Mouse (Mus musculus) intestine, embryonic 15.5 days (tissue): Measurements from ENCODE around the gene Pdia6. TPM values are rescaled to one million over a fixed set of nuclear protein-coding genes. Genes with fewer than 3 reads are reported as not detected.
A peak's percentile ranks its signal among the peaks of the same experiment; 100 is the strongest.

Experiments used
- ATAC-seq: fragments of 200-750 bp; cut with Nextera tagmentation; 2 replicates; pipeline ENCODE4 v1.8.0; 2017; ENCODE audit warnings: moderate TSS enrichment, moderate library complexity
- H3K27ac ChIP-seq: fragments of 300-500 bp; sonication (generic); 2 replicates; pipeline ENCODE4 v1.5.1; 2015; ENCODE audit warnings: mild to moderate bottlenecking, inconsistent platforms
- H3K27me3 ChIP-seq: fragments of 300-500 bp; sonication (generic); replicated peaks from 2 replicates; pipeline ENCODE4 v1.6.1; 2015; ENCODE audit warnings: inconsistent platforms
- H3K36me3 ChIP-seq: fragments of 300-500 bp; sonication (generic); 2 replicates; pipeline ENCODE4 v1.6.1; 2015; ENCODE audit warnings: inconsistent platforms
- H3K4me1 ChIP-seq: fragments of 300-500 bp; sonication (generic); replicated peaks from 2 replicates; pipeline ENCODE4 v1.6.1; 2015; ENCODE audit warnings: inconsistent platforms
- H3K4me2 ChIP-seq: fragments of 300-500 bp; sonication (generic); replicated peaks from 2 replicates; pipeline ENCODE4 v1.6.1; 2015; ENCODE audit warnings: mild to moderate bottlenecking, inconsistent platforms
- H3K4me3 ChIP-seq: fragments of 300-500 bp; sonication (generic); replicated peaks from 2 replicates; pipeline ENCODE4 v1.5.1; 2015; ENCODE audit warnings: inconsistent platforms
- H3K9ac ChIP-seq: fragments of 300-500 bp; sonication (generic); 2 replicates; pipeline ENCODE4 v1.6.1; 2015; ENCODE audit warnings: inconsistent platforms
- H3K9me3 ChIP-seq: fragments of 300-500 bp; sonication (generic); 2 replicates; pipeline ENCODE4 v1.6.1; 2016; ENCODE audit warnings: inconsistent platforms
- WGBS: fragments of 180-500 bp; shearing (Covaris S2); methylation state at CpG from one replicate; pipeline ENCODE4 v1.1.7; 2015; 5-methylcytosine and 5-hydroxymethylcytosine counted together
- polyA plus RNA-seq: library from polyadenylated mRNA; unstranded; fragments of >200 nt; fragmentation: Nextera tagmentation; extraction: Ambion mirVana; gene quantifications from 2 replicates; pipeline ENCODE4 v1.2.1, GENCODE M21; 2015

Pdia6 gene
- polyA plus RNA-seq, 1 experiment from 2014 or later, result 635 TPM

DNA sequence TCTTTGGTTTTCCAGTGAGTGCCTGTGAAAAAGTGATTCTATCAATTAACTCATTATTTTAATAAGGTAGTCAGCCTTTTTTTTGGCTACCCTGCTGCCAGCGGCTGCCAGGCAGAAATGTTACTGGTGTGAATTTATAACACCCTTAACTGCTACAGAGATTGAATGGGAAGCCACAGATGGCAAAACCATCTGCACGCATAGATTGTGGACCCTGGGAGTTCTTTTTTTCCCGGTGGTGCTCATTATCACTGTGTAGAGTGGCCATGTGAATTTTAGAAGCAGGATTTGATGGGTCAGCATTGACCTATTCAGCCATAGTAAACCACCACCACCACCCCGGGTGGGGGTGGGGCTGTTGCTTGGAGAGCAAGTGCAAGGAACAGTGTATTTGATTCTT lies 971 bp downstream of the Pdia6 start:
- no peak for ATAC-seq
- H3K9me3 ChIP-seq, result no peaks in the 10 kb centered on the region
- H3K36me3 ChIP-seq, result peaks cover 11% of the 10 kb centered on the region; the same call in 1 of the 2 replicates
- H3K27me3 ChIP-seq, result no peaks in the 10 kb centered on the region
- H3K4me2 ChIP-seq, result peak overlapping the region; percentile 74
- H3K4me1 ChIP-seq, result peaks cover 14% of the 10 kb centered on the region
- 14% methylated on average over 4 of the region's 4 CpGs for WGBS
- H3K27ac ChIP-seq, result no peak overlapping the region
- peak overlapping the region; percentile 93 for H3K4me3 ChIP-seq
- H3K9ac ChIP-seq, result peak overlapping the region; percentile 94

DNA sequence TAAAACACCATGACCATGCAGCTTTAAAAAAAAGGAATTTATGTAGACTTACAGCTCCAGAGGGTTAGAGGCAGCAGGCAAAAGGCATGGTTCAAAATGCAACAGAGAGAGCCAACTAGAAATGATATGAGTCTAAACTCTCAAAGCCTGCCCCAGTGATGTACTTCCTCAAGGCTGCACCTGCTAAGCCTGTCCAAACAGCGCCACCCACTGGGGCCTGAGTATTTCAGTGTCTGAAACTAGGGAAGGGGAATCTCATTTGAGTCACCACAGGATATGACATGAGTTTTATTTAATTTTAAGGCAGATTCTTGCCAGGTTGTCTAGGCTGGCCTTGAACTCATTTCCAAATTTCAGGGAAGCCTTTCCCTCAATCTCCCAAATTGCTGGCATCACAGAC lies 4.9 kb downstream of the Pdia6 start:
- Histone ChIP-seq H3K4me2 (no peak overlapping the region), H3K27ac (no peak overlapping the region), H3K36me3 (peaks cover 30% of the 10 kb centered on the region), H3K4me3 (no peak overlapping the region), H3K9me3 (no peaks in the 10 kb centered on the region), H3K9ac (no peak overlapping the region), H3K4me1 (peaks cover 12% of the 10 kb centered on the region), H3K27me3 (no peaks in the 10 kb centered on the region)
- no peak for ATAC-seq
- 75% methylated on average over 1 of the region's 1 CpGs for WGBS

DNA sequence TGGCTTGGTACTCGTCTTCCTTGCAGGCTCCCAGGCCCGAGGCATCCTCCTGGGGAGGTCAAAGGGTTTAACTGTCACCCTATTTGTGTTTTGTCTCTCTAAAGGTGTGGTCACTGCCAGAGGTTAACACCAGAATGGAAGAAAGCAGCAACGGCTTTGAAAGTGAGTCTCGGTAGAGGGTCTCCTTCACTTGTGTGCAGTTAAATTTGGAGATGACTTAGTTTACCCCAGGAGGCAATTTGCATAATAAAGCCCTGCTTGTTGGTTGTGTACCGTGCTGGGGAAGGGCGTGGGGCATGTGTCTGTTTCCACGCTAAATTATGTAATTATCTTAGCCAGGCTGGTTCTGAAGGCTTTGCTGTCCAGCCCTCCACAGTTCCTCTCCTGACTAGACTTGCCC lies 7.5 kb downstream of the Pdia6 start:
- Histone ChIP-seq H3K4me1 (0 out of 2 replicates have a peak, but pooled peaks cover 2% of the 10 kb centered on the region), H3K9ac (no peak overlapping the region), H3K27ac (no peak overlapping the region), H3K4me3 (no peak overlapping the region), H3K9me3 (no peaks in the 10 kb centered on the region), H3K27me3 (no peaks in the 10 kb centered on the region), H3K4me2 (no peak overlapping the region), H3K36me3 (peaks cover 46% of the 10 kb centered on the region)
- WGBS, result 87% methylated on average over 7 of the region's 7 CpGs
- no peak for ATAC-seq

DNA sequence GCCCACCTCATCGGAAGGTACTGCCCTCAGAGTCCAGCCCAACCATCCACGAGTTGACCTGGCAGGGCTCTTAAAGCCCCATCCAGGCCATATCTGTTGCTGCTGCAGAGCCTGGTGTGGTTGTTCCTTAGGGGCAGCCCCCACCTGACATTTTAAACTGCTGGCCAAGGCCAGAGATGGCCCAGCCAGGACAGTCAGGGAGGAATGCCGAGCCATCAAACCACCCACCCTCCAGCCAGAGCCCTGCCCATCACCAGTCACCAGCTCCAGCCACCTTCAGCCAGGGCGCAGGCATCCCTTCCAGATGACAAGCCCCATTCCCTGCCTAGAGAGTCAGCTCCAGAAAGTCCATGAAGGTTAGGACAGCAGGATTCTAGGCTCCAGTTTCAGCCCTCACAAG lies 22.2 kb downstream of the Pdia6 start:
- WGBS, result 69% methylated on average over 4 of the region's 4 CpGs
- Histone ChIP-seq H3K9me3 (no peaks in the 10 kb centered on the region), H3K36me3 (peaks cover 15% of the 10 kb centered on the region), H3K27ac (no peak overlapping the region), H3K4me2 (no peak overlapping the region), H3K27me3 (no peaks in the 10 kb centered on the region), H3K4me3 (no peak overlapping the region), H3K4me1 (no peaks in the 10 kb centered on the region), H3K9ac (no peak overlapping the region)
- ATAC-seq, result no peak

DNA sequence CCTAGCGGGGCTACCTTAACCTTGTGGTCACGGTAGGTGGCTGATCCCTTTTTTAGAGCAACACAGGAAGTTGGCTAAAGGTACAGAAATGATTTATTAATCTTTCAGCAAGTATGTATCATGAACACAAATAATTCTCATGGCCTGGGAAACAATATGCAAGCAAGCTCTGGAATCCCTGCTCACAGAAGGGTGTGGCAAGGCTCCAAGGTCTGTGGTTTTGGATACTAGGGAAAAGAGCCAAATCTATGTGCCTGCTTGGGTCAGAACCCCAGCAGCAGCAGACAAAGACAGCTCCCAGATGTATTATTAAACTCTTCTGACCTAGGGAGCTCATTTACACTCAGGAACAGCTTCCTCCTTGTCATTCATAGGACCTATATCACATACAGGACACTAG lies 22.7 kb downstream of the Pdia6 start:
- Histone ChIP-seq H3K4me1 (no peaks in the 10 kb centered on the region), H3K9me3 (no peaks in the 10 kb centered on the region), H3K27me3 (no peaks in the 10 kb centered on the region), H3K4me2 (no peak overlapping the region), H3K9ac (no peak overlapping the region), H3K27ac (no peak overlapping the region), H3K36me3 (peaks cover 9% of the 10 kb centered on the region), H3K4me3 (no peak overlapping the region)
- ATAC-seq, result no peak
- WGBS, result 65% methylated on average over 2 of the region's 2 CpGs

DNA sequence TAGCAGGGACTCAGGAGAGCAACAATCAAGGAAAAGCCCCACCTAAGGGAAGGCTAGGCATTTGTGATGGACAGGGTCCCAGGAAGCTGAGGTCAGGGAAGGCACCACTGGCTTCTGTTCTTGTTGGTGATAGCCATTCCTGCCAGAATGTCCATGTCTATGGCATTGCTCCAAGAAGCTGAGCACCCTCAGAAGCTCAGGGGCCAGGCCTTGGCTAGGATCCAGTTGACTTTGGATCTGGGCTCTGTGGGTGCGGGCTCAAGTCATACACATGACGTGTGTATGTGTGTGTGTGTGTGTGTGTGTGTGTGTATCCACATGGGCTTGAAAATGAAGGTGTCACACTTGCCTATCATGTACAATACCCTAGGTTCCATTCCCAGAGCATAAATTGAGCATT lies 23.6 kb downstream of the Pdia6 start:
- no peaks in the 10 kb centered on the region for H3K27me3 ChIP-seq
- ATAC-seq, result peak; percentile 46; the same call in 1 of the 2 replicates
- WGBS, result 73% methylated on average over 2 of the region's 2 CpGs

DNA sequence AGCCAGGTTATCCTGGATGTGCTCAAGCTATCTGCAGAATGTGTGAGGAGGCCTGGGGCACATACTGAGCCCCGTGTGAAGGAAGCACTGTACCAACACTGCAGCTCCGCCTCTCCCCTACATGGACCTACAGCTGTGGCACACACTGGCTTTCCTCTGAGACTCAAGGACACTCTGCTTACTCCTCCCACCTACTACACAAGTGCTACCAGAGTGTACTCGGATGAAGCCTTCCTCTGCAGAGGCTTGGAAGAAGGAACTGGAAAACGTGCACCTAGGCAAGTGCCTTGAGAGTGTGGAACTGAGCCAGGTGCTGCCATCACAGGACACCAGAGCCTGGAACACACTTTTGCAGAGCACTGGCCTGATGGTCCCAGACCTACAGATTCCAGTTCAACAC lies 24.2 kb downstream of the Pdia6 start:
- Histone ChIP-seq H3K4me3 (no peak overlapping the region), H3K9ac (no peak overlapping the region), H3K27me3 (no peaks in the 10 kb centered on the region), H3K27ac (no peak overlapping the region), H3K9me3 (no peaks in the 10 kb centered on the region), H3K4me2 (no peak overlapping the region), H3K4me1 (no peaks in the 10 kb centered on the region), H3K36me3 (no peaks in the 10 kb centered on the region)
- peak; percentile 70 for ATAC-seq
- 54% methylated on average over 4 of the region's 4 CpGs for WGBS

More for the DNA sequence above, 23.6 kb downstream of the Pdia6 start:
- H3K9ac ChIP-seq, result no peak overlapping the region
- no peaks in the 10 kb centered on the region for H3K4me1 ChIP-seq
- no peak overlapping the region for H3K4me2 ChIP-seq
- peaks cover 5% of the 10 kb centered on the region; the same call in 1 of the 2 replicates for H3K36me3 ChIP-seq
- no peak overlapping the region for H3K4me3 ChIP-seq
- H3K9me3 ChIP-seq, result no peaks in the 10 kb centered on the region
- H3K27ac ChIP-seq, result no peak overlapping the region

DNA sequence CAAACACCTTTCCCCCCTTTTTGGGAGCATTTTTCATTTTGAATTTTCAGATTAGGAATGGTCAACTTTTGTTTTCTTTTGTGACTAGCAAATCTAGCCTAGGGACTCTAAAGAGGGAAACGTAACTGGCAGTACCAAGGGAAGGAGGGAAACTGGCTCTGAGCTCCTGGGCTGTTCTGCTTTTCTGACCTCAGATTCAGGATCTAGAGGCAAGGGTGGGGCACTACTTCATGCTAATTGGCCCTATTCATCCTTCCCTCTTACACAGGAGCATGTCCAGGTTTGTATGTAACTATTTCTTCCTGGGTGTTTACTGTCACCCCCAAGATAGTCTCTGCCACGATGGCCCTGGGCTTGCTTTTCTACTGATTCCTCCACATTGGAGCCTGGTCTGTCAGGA lies 30.6 kb downstream of the Pdia6 start:
- Histone ChIP-seq H3K4me1 (no peaks in the 10 kb centered on the region), H3K4me2 (no peak overlapping the region), H3K27me3 (no peaks in the 10 kb centered on the region), H3K9ac (no peak overlapping the region), H3K36me3 (no peaks in the 10 kb centered on the region), H3K27ac (no peak overlapping the region), H3K4me3 (no peak overlapping the region), H3K9me3 (no peaks in the 10 kb centered on the region)
- 60% methylated on average over 2 of the region's 2 CpGs for WGBS
- no peak for ATAC-seq

DNA sequence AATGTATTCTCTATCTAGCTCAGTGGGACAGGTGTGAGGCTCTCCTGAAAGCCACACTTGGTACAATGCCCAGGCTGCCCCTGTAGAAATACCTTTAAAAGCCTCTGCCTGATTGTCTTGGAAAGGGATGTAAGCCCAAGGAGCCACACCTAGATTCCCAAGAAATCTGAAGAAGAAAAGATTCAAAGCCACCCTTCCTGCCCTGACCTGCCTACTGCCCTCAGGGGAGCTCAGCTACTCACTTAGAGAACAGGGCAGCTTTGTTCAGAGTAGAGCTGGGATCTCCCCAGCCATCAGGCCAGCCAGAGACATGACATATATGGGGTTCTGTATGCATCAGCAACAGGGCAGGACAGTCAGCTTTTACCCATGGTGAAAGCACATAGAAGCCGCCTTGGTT lies 33.6 kb downstream of the Pdia6 start:
- H3K27me3 ChIP-seq, result no peaks in the 10 kb centered on the region
- WGBS, result 93% methylated on average over 1 of the region's 1 CpGs
- ATAC-seq, result no peak

DNA sequence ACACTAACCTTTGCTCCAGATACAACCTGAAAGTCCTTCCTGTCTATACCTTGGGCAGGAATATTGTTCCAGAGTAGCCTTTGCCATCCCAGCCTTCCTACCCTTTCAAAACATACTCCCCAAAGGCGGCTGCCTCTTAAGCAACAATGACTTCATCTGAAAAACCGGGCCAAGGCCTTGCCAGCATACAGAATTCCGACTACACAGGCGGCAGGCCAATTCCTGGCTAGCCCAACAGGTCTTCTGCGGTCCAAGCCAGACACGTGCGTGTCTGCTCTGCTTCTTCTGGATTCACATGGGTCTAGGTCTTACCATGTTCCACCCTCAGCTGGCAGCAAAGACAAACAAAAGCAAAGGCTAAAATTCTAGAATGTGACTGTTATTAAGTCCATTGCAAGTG lies 39.1 kb downstream of the Pdia6 start:
- no peak for ATAC-seq
- Histone ChIP-seq H3K4me2 (no peak overlapping the region), H3K4me1 (no peaks in the 10 kb centered on the region), H3K4me3 (no peak overlapping the region), H3K9ac (no peak overlapping the region), H3K27me3 (no peaks in the 10 kb centered on the region), H3K9me3 (no peaks in the 10 kb centered on the region), H3K36me3 (no peaks in the 10 kb centered on the region), H3K27ac (no peak overlapping the region)
- 82% methylated on average over 7 of the region's 7 CpGs for WGBS

More for the DNA sequence above, 33.6 kb downstream of the Pdia6 start:
- Histone ChIP-seq H3K4me2 (no peak overlapping the region), H3K4me1 (no peaks in the 10 kb centered on the region), H3K4me3 (no peak overlapping the region), H3K9me3 (no peaks in the 10 kb centered on the region), H3K27ac (no peak overlapping the region), H3K9ac (no peak overlapping the region), H3K36me3 (no peaks in the 10 kb centered on the region)

DNA sequence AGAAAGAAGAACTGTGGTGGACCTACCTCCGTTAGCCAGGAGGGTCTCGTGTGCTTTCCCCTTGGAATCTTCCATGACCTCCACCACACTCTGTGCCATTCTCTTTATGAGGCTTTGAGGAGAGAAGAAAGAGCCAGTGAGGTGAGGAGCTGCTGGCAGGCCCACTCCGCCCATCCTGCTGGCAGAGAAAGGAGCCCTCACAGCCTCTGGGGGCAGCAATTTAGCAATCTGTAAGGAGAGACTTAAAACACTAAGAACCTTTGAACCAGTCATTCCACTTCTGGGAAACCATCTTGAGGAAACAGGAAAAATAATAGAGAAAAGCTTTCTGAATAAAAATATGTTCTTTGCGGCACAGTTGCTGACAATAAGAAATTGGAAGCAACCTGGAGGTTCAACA lies 41.9 kb downstream of the Pdia6 start:
- H3K9ac ChIP-seq, result no peak overlapping the region
- H3K4me1 ChIP-seq, result no peaks in the 10 kb centered on the region
- H3K27me3 ChIP-seq, result no peaks in the 10 kb centered on the region
- H3K27ac ChIP-seq, result no peak overlapping the region
- no peak for ATAC-seq
- no peaks in the 10 kb centered on the region for H3K9me3 ChIP-seq
- no peak overlapping the region for H3K4me3 ChIP-seq
- H3K4me2 ChIP-seq, result no peak overlapping the region
- WGBS, result 47% methylated on average over 4 of the region's 4 CpGs
- no peaks in the 10 kb centered on the region for H3K36me3 ChIP-seq

DNA sequence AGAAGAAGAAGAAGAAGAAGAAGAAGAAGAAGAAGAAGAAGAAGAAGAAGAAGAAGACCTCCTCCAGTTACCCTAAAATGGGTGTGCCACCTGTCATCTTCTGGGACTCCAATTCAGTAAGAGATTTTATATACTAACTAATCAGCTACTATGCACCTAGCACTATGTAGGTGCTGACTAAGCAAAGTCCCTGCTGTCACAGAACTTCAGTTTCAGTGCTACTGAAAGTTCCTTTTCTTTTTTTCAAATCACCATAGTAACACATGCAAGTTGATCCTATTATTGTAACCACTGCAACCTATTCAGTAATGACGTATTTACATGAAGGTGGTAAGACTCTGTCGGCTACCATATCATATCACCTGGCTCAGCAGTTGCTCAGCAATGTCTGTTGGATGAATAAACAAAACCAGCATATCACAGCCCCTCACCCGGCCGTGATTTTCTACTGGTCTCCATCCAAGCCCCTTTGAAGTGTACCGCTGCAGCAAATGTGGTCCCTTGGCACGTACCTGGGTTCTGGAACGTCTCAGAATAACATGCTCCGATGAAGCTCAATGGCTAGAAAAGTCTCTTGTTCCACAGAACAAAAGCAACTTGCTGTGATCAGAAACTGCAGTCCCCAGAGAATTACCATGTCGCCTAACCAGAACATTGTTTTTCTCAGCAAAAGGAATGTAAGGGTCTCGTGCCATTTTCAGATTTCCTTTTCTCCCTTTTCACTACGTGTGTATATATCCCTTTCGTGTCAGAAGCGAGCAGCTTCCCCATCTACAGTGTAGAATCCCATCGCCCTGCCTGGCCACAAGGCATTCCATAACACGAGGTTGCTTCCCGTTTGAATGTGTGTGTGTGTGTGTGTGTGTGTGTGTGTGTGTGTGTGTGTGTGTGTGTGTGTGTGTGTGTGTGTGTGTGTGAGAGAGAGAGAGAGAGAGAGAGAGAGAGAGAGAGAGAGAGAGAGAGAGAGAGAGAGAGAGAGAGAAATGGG lies 44.8 kb downstream of the Pdia6 start:
- Histone ChIP-seq H3K9ac (no peak overlapping the region), H3K4me1 (no peaks in the 10 kb centered on the region), H3K27ac (no peak overlapping the region), H3K36me3 (no peaks in the 10 kb centered on the region), H3K4me3 (no peak overlapping the region), H3K9me3 (no peaks in the 10 kb centered on the region), H3K27me3 (no peaks in the 10 kb centered on the region), H3K4me2 (no peak overlapping the region)
- 67% methylated on average over 16 of the region's 16 CpGs for whole genome bisulfite sequencing
- no peak for ATAC-seq

DNA sequence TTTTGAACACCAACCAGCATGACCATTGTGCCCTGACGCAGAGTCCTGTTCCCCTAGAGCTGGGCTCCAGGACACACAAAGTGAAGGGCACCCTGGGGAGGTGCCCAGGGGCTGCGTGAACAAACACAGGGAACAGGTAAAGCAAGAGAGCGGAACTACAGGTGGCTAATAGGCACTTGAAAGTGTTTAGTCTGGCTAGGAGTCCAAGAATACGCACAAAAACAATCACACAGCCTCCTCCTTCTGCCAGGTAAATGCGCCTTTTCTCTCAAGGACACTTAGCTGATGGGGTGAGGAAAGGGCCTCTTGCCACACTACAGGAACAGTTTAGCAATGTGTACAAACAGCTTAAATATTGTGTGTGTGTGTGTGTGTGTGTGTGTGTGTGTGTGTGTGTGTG lies 49.8 kb downstream of the Pdia6 start:
- Histone ChIP-seq H3K36me3 (no peaks in the 10 kb centered on the region), H3K27ac (no peak overlapping the region), H3K4me1 (no peaks in the 10 kb centered on the region), H3K9ac (no peak overlapping the region), H3K9me3 (no peaks in the 10 kb centered on the region), H3K27me3 (no peaks in the 10 kb centered on the region), H3K4me3 (no peak overlapping the region), H3K4me2 (no peak overlapping the region)
- 86% methylated on average over 5 of the region's 5 CpGs for WGBS
- ATAC-seq, result no peak
